Mouse (Mus musculus) thymus, postnatal 4 days (tissue): ENCODE measurements around the gene Rtp2.

Experiments
- DNase-seq: peaks from one replicate; pipeline ENCODE4 v3.0.0; 2021

Rtp2 gene

GRCm38 (mm10) chr16:23885098-23885497 lies 47.1 kb downstream of the Rtp2 start:
- DNase-seq: no peak
